9 mouse cellular contexts compared by ENCODE assay signal in the genomic region with DNA sequence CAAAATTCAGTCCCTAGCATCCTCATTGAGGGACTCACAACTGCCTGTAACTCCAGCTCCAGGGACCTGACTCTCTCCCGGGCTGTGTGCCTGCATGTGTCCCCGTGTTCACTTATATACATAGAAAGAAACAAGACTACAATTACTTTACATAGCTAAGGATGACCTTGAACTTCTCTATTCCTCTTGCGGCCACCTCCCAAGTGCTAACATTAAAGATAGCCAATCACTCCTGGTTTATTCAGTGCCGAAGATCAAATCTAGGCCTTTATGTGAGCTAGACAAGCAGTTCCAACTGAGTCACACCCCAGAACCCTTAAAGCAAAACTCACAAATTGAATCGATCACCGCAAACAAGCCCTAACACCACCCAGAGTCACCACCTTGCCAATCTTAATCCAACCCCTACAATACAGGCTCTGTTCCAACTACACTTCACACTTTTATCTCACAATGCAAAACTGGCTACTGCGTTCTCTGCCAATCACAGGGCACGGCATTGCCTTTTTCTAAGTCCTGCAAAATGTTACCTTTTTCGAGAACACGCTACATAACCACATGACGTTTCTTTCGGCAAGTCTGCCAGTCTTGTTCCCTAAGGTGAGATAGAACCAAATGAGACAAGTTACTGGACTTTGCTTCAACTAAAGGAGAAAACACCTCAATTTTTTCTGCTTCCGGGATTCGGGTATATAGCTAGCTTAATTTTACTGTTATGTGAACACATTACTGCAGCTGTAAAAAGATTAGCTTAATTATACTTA. TPM values are rescaled to one million over a fixed set of nuclear protein-coding genes. Genes with fewer than 3 reads are reported as not detected.
DNase-seq lines count a peak whose midpoint lies in the region; ATAC-seq and TF ChIP-seq lines count a peak whose summit lies in the region.
"Had no signal": no experiment of that assay in that cellular context is flagged by ENCODE, and none has a peak within 500 bp of the region (broad histone marks: within the 10 kb centered on the region; RNA-seq: fewer than 3 reads in every experiment).

No protein-coding gene starts in this region.

- peak overlapping the region; percentile 65 for H3K4me2 ChIP-seq in hindbrain, embryonic 14.5 days (replicated peaks)
- H3K4me2 ChIP-seq in midbrain, embryonic 13.5 days (replicated peaks): peak overlapping the region; percentile 87

- H3K27ac ChIP-seq in kidney, adult 2 months (ENCODE audit: insufficient read depth, low read depth, low read length): no peak overlapping the region
- H3K27ac ChIP-seq in bone marrow macrophage, adult 2 months (ENCODE audit: insufficient read depth, low read depth, low read length): peak overlapping the region; percentile 85
- H3K27ac ChIP-seq in hindbrain, embryonic 14.5 days: no peak overlapping the region
- no peak overlapping the region for H3K27ac ChIP-seq in midbrain, embryonic 13.5 days

- 54% methylated on average over 14 of the region's 14 CpGs for WGBS in kidney, adult 2 months
- 72% methylated on average over 14 of the region's 14 CpGs for WGBS in hindbrain, embryonic 14.5 days
- 73% methylated on average over 14 of the region's 14 CpGs for WGBS in midbrain, embryonic 13.5 days

- no peaks in the 10 kb centered on the region for H3K27me3 ChIP-seq in kidney, adult 2 months (replicated peaks; ENCODE audit: control insufficient read depth, insufficient read depth, low read length)
- H3K27me3 ChIP-seq in hindbrain, embryonic 14.5 days (ENCODE audit: control insufficient read depth, insufficient read depth, low read length): no peaks in the 10 kb centered on the region
- H3K27me3 ChIP-seq in midbrain, embryonic 13.5 days: no peaks in the 10 kb centered on the region

- H3K9ac ChIP-seq in hindbrain, embryonic 14.5 days: peak overlapping the region; percentile 71
- peak overlapping the region; percentile 67 for H3K9ac ChIP-seq in midbrain, embryonic 13.5 days (replicated peaks)

- DNase-seq in kidney, adult 2 months: no peak
- no peak for DNase-seq in kidney, postnatal 36 days
- DNase-seq in hindbrain, embryonic 14.5 days (ENCODE audit: low spot score): no peak
- DNase-seq in natural killer cell, adult 2 months (ENCODE audit: low spot score in 2 of 2): no peak
- DNase-seq in gastrocnemius, postnatal 4 days (ENCODE audit: low spot score in 2 of 2): no peak
- DNase-seq in right cerebral cortex, postnatal 14 days: no peak
- DNase-seq: kidney, adult 18-20 months had no signal

- TF ChIP-seq POLR2A in kidney, adult 2 months (IDR thresholded peaks at IDR 0.05; ENCODE audit: low read depth, low read length): no peak
- no peak for TF ChIP-seq POLR2A in bone marrow macrophage, adult 2 months (IDR thresholded peaks at IDR 0.05; ENCODE audit: borderline replicate concordance, low read depth, low read length)

- no peak for TF ChIP-seq CTCF in kidney, adult 2 months (conservative IDR thresholded peaks at IDR 0.05; ENCODE audit: insufficient read depth, insufficient read length, low read depth, low read length)
- no peak for TF ChIP-seq CTCF in bone marrow macrophage, adult 2 months (IDR thresholded peaks at IDR 0.05; ENCODE audit: low read depth, low read length)

- peaks cover 5% of the 10 kb centered on the region for H3K36me3 ChIP-seq in kidney, adult 2 months (ENCODE audit: control insufficient read depth, insufficient read depth, low read length)
- peaks cover 47% of the 10 kb centered on the region for H3K36me3 ChIP-seq in hindbrain, embryonic 14.5 days (replicated peaks; ENCODE audit: control insufficient read depth, insufficient read depth)
- peaks cover 44% of the 10 kb centered on the region for H3K36me3 ChIP-seq in midbrain, embryonic 13.5 days

- H3K4me3 ChIP-seq in kidney, adult 2 months (ENCODE audit: insufficient read depth, low read depth, low read length): peak overlapping the region; percentile 94
- H3K4me3 ChIP-seq in bone marrow macrophage, adult 2 months (ENCODE audit: insufficient read depth, low read length): peak overlapping the region; percentile 90
- peak overlapping the region; percentile 70 for H3K4me3 ChIP-seq in hindbrain, embryonic 14.5 days (replicated peaks; ENCODE audit: low read length)
- H3K4me3 ChIP-seq in midbrain, embryonic 13.5 days (replicated peaks): peak overlapping the region; percentile 58

- H3K9me3 ChIP-seq in hindbrain, embryonic 14.5 days (ENCODE audit: control insufficient read depth, low read length): no peaks in the 10 kb centered on the region
- H3K9me3 ChIP-seq in midbrain, embryonic 13.5 days: no peaks in the 10 kb centered on the region

- no peak for ATAC-seq in hindbrain, embryonic 14.5 days (ENCODE audit: low FRiP score)
- ATAC-seq in midbrain, embryonic 13.5 days: no peak

- peaks cover 10% of the 10 kb centered on the region; the same call in 1 of the 2 replicates for H3K4me1 ChIP-seq in kidney, adult 2 months (ENCODE audit: control insufficient read depth, insufficient read depth, low read length)
- H3K4me1 ChIP-seq in bone marrow macrophage, adult 2 months (ENCODE audit: control insufficient read depth, insufficient read depth, low read length): peaks cover 22% of the 10 kb centered on the region
- H3K4me1 ChIP-seq in hindbrain, embryonic 14.5 days (replicated peaks; ENCODE audit: control insufficient read depth, insufficient read depth, low read length): peaks cover 29% of the 10 kb centered on the region
- peaks cover 33% of the 10 kb centered on the region for H3K4me1 ChIP-seq in midbrain, embryonic 13.5 days (replicated peaks)

RNA-seq across cellular contexts. Expression of gene Tbrg4, which starts 1.1 kb away (rescaled TPM):
- 73.9 and 85.3 TPM in 2 replicates for polyA plus RNA-seq in kidney, adult 2 months (2012; rRNA removed)
- 15.5 and 24.1 TPM in 2 replicates for polyA plus RNA-seq in bone marrow macrophage, adult 2 months (2012; ENCODE audit: insufficient read depth, insufficient read length, missing spikeins)
- polyA plus RNA-seq in hindbrain, embryonic 14.5 days (2014; fragmentation: Nextera tagmentation; extraction: Ambion mirVana): 25.7 and 26.5 TPM in 2 replicates
- polyA plus RNA-seq in midbrain, embryonic 13.5 days (2015; fragmentation: Nextera tagmentation; extraction: Ambion mirVana): 34.6 and 35.5 TPM in 2 replicates
- total RNA-seq in gastrocnemius, postnatal 4 days (2021): 10 to 100 TPM; 55.1 to 59.1 TPM

RNA-seq across cellular contexts. Expression of gene Wap, which starts 13.6 kb away (rescaled TPM):
- polyA plus RNA-seq in kidney, adult 2 months (2012; rRNA removed): not detected in 2 replicates
- polyA plus RNA-seq in bone marrow macrophage, adult 2 months (2012; ENCODE audit: insufficient read depth, insufficient read length, missing spikeins): not detected in 2 replicates
- not detected in 2 replicates for polyA plus RNA-seq in hindbrain, embryonic 14.5 days (2014; fragmentation: Nextera tagmentation; extraction: Ambion mirVana)
- not detected in 2 replicates for polyA plus RNA-seq in midbrain, embryonic 13.5 days (2015; fragmentation: Nextera tagmentation; extraction: Ambion mirVana)
- total RNA-seq in gastrocnemius, postnatal 4 days (2021): not detected

RNA-seq across cellular contexts. Expression of gene Nacad, which starts 18.9 kb away (rescaled TPM):
- polyA plus RNA-seq in kidney, adult 2 months (2012; rRNA removed): 2.2 and 2.7 TPM in 2 replicates
- not detected in 2 replicates for polyA plus RNA-seq in bone marrow macrophage, adult 2 months (2012; ENCODE audit: insufficient read depth, insufficient read length, missing spikeins)
- polyA plus RNA-seq in hindbrain, embryonic 14.5 days (2014; fragmentation: Nextera tagmentation; extraction: Ambion mirVana): 75.2 and 75.9 TPM in 2 replicates
- 96.9 and 101 TPM in 2 replicates for polyA plus RNA-seq in midbrain, embryonic 13.5 days (2015; fragmentation: Nextera tagmentation; extraction: Ambion mirVana)
- total RNA-seq in gastrocnemius, postnatal 4 days (2021): 1 to 10 TPM; 2.0 to 2.2 TPM

RNA-seq across cellular contexts. Expression of gene Ramp3, which starts 33.5 kb away (rescaled TPM):
- 40.1 and 41.0 TPM in 2 replicates for polyA plus RNA-seq in kidney, adult 2 months (2012; rRNA removed)
- not detected in 2 replicates for polyA plus RNA-seq in bone marrow macrophage, adult 2 months (2012; ENCODE audit: insufficient read depth, insufficient read length, missing spikeins)
- polyA plus RNA-seq in hindbrain, embryonic 14.5 days (2014; fragmentation: Nextera tagmentation; extraction: Ambion mirVana): 22.1 and 26.7 TPM in 2 replicates
- 6.4 and 6.8 TPM in 2 replicates for polyA plus RNA-seq in midbrain, embryonic 13.5 days (2015; fragmentation: Nextera tagmentation; extraction: Ambion mirVana)
- 1 to 10 TPM in 1 of 2 experiments, under 1 TPM in 1; 0.98 to 1.7 TPM for total RNA-seq in gastrocnemius, postnatal 4 days (2021)

Comparison
In these comparisons a context has a peak if more than half of its experiments do, and no peak if none do; other contexts are left out.
1. RNA of gene Nacad, which starts 18.9 kb away (polyA plus RNA-seq): 96.9 to 101 TPM in midbrain, embryonic 13.5 days and 75.2 to 75.9 TPM in hindbrain, embryonic 14.5 days; 2.2 to 2.7 TPM in kidney, adult 2 months and not detected in bone marrow macrophage, adult 2 months; every median in the first group is over 10 times any median in the second.
2. Peak in every context shown above with its lines, with median percentiles within 50 percentile points of each other: H3K4me3 ChIP-seq.